Mouse (Mus musculus) thymus, adult 2 months (tissue): ENCODE measurements around the gene Man1c1. TPM values are rescaled to one million over a fixed set of nuclear protein-coding genes. Genes with fewer than 3 reads are reported as not detected.

Experiments used
- DNase-seq: peaks from one replicate; pipeline ENCODE4 v3.0.0; 2021
- H3K27ac ChIP-seq: fragments of 200-500 bp; 2 replicates; pipeline ENCODE4 v1.5.1; 2012; ENCODE audit warnings: low read length, control low read depth; ENCODE audit not compliant: control insufficient read depth, insufficient read depth
- H3K27me3 ChIP-seq: fragments of 200-500 bp; 2 replicates; pipeline ENCODE4 v1.6.1; 2012; ENCODE audit warnings: mild to moderate bottlenecking, low read length, moderate library complexity, mixed read lengths; ENCODE audit not compliant: control insufficient read depth, insufficient read depth
- H3K36me3 ChIP-seq: fragments of 200-500 bp; 2 replicates; pipeline ENCODE4 v1.6.1; 2012; ENCODE audit warnings: mild to moderate bottlenecking, low read length, moderate library complexity; ENCODE audit not compliant: control insufficient read depth, insufficient read depth
- H3K4me1 ChIP-seq: fragments of 200-500 bp; replicated peaks from 2 replicates; pipeline ENCODE4 v1.6.1; 2012; ENCODE audit warnings: low read length; ENCODE audit not compliant: control insufficient read depth, insufficient read depth
- H3K4me3 ChIP-seq: fragments of 200-500 bp; 2 replicates; pipeline ENCODE4 v1.5.1; 2012; ENCODE audit warnings: mild to moderate bottlenecking, low read length, control low read depth, moderate library complexity; ENCODE audit not compliant: control insufficient read depth, insufficient read depth
- CTCF ChIP-seq: fragments of 200-500 bp; IDR thresholded peaks from 2 replicates; pipeline ENCODE4 v1.5.1; 2012; ENCODE audit warnings: mild to moderate bottlenecking, control low read depth, low read length, moderate library complexity, borderline replicate concordance; ENCODE audit not compliant: control insufficient read depth, poor library complexity, insufficient read depth; ENCODE audit errors: extremely low read depth
- POLR2A ChIP-seq: fragments of 200-500 bp; IDR thresholded peaks from 2 replicates; pipeline ENCODE4 v1.6.1; 2012; ENCODE audit warnings: mild to moderate bottlenecking, low read length, control low read depth, moderate library complexity; ENCODE audit not compliant: control insufficient read depth, poor library complexity, insufficient read depth; ENCODE audit errors: extremely low read depth
- WGBS: fragments of 180-500 bp; shearing (Covaris S2); methylation state at CpG from one replicate; pipeline ENCODE4 v1.1.7; 2018; 5-methylcytosine and 5-hydroxymethylcytosine counted together
- polyA plus RNA-seq: library from polyadenylated mRNA; depleted of rRNA; stranded (reverse); fragments of >200 nt; gene quantifications from 2 replicates; pipeline ENCODE4 v1.2.3, GENCODE M21; 2012

Gene Man1c1
- polyA plus RNA-seq, 1 experiment: 5.5 TPM

- WGBS: 85% methylated on average over 10 of the region's 10 CpGs
- no peak for DNase-seq
- H3K27me3 ChIP-seq: no peaks in the 10 kb centered on the region
- no peak for TF ChIP-seq CTCF
- TF ChIP-seq POLR2A: no peak
- no peak overlapping the region for H3K4me3 ChIP-seq
- H3K27ac ChIP-seq: no peak overlapping the region
- peaks cover 15% of the 10 kb centered on the region for H3K4me1 ChIP-seq
- H3K36me3 ChIP-seq: no peaks in the 10 kb centered on the region
Measured at GRCm38 (mm10) chr4:134594731-134595439, 109.2 kb downstream of the Man1c1 start.

GRCm38 (mm10) chr4:134592442-134592841 is 111.6 kb downstream of the Man1c1 start:
- WGBS: 51% methylated on average over 4 of the region's 4 CpGs
- H3K27ac ChIP-seq: no peak overlapping the region
- no peak for DNase-seq
- TF ChIP-seq CTCF (no peak), POLR2A (no peak)
- no peaks in the 10 kb centered on the region for H3K27me3 ChIP-seq
- peaks cover 18% of the 10 kb centered on the region for H3K4me1 ChIP-seq
- no peak overlapping the region for H3K4me3 ChIP-seq
- H3K36me3 ChIP-seq: no peaks in the 10 kb centered on the region

GRCm38 (mm10) chr4:134591506-134592061 is 112.5 kb downstream of the Man1c1 start:
- H3K27ac ChIP-seq: no peak overlapping the region

DNA sequence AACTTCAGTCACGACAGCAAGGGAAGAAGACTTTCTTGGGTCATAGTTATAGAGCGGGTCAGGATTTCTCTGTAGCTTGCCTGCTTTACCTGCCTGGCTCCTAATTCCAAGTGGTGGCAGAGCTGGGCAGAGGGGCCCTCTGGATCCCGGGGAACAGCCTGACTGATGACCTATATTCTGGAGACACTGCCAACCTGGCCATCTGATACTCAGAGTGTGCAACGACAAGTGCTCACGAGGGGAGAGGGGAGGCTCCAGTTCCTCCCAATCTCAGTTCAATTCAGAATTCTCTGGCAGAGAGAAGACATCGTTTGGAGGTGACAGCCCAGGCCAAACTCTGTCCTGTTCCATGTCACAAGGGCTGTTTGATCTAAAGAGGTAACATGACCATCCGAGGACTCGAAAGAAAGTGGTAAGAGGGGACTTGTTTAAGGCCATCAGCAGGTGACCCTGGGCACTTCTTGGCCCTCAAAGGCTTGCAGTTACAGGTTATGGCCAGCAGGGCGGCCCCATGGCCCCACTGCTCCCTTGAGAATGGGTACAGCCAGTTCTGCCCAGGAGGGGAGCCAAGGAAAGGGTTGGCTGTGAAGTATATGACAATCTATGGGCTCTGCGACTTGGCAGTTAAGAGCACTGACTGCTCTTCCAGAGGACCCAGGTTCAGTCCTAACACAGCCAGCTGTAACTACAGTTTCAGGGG is 113.7 kb downstream of the Man1c1 start:
- Histone ChIP-seq H3K27ac (no peak overlapping the region), H3K4me3 (no peak overlapping the region), H3K4me1 (peaks cover 18% of the 10 kb centered on the region), H3K27me3 (no peaks in the 10 kb centered on the region), H3K36me3 (no peaks in the 10 kb centered on the region)
- WGBS: 90% methylated on average over 10 of the region's 10 CpGs
- TF ChIP-seq CTCF: peak; percentile 75; the same call in 1 of the 2 replicates
- TF ChIP-seq POLR2A: no peak
- peak; percentile 16 for DNase-seq

More at GRCm38 (mm10) chr4:134591506-134592061, 112.5 kb downstream of the Man1c1 start:
- no peak for TF ChIP-seq POLR2A
- TF ChIP-seq CTCF: no peak
- H3K4me3 ChIP-seq: no peak overlapping the region
- H3K4me1 ChIP-seq: peaks cover 18% of the 10 kb centered on the region
- WGBS: 86% methylated on average over 11 of the region's 11 CpGs
- no peak for DNase-seq
- no peaks in the 10 kb centered on the region for H3K27me3 ChIP-seq
- no peaks in the 10 kb centered on the region for H3K36me3 ChIP-seq

- H3K27me3 ChIP-seq: no peaks in the 10 kb centered on the region
- H3K27ac ChIP-seq: no peak overlapping the region
- TF ChIP-seq CTCF (no peak), POLR2A (no peak)
- H3K4me3 ChIP-seq: no peak overlapping the region
- 95% methylated on average over 9 of the region's 9 CpGs for WGBS
- peaks cover 15% of the 10 kb centered on the region for H3K4me1 ChIP-seq
- no peak for DNase-seq
- H3K36me3 ChIP-seq: no peaks in the 10 kb centered on the region
Measured at GRCm38 (mm10) chr4:134589786-134590185, 114.3 kb downstream of the Man1c1 start.

- Histone ChIP-seq H3K4me3 (no peak overlapping the region), H3K27me3 (no peaks in the 10 kb centered on the region), H3K4me1 (peaks cover 15% of the 10 kb centered on the region), H3K36me3 (no peaks in the 10 kb centered on the region), H3K27ac (no peak overlapping the region)
- WGBS: 82% methylated on average over 5 of the region's 5 CpGs
- TF ChIP-seq POLR2A: no peak
- no peak for TF ChIP-seq CTCF
- DNase-seq: no peak
Measured at GRCm38 (mm10) chr4:134588951-134589350, 115.1 kb downstream of the Man1c1 start.
